Mouse (Mus musculus): ENCODE data around the gene Setd4. TPM values are rescaled to one million over a fixed set of nuclear protein-coding genes. Genes with fewer than 3 reads are reported as not detected.

The Setd4 gene
- polyA plus RNA-seq, 1 experiment from 2014 or later = 16.0 TPM

DNA sequence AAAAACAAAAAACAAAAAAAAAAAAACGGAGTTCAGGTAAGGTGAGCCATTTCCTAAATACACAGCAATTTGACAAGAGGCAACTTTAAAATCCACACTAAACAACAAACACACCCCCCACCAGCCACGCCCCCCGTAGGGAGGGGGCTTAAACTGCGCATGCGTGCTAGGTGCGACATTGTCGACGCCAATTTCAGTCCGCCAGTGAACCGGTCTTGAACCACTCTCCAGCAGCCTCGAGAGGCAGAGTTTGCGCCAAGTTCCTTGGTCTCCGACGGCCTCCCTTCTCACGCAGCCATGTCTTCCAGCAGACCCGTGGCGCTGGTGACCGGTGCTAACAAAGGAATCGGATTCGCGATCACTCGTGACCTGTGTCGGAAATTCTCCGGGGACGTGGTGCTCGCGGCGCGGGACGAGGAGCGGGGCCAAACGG, 3.8 kb upstream of the Setd4 start:
- peak overlapping the region; percentile 86 for H3K27ac ChIP-seq (replicated peaks)
- peak; percentile 10 for ATAC-seq (ENCODE audit: low read depth)
- peaks cover 34% of the 10 kb centered on the region for H3K4me1 ChIP-seq (replicated peaks)
- WGBS = under 1% methylated on average over 32 of the region's 32 CpGs
- peak overlapping the region; percentile 89 for H3K4me2 ChIP-seq
- peaks cover 38% of the 10 kb centered on the region for H3K36me3 ChIP-seq
- H3K27me3 ChIP-seq = no peaks in the 10 kb centered on the region
- peak overlapping the region; percentile 77 for H3K4me3 ChIP-seq
- peak overlapping the region; percentile 86 for H3K9ac ChIP-seq
- no peaks in the 10 kb centered on the region for H3K9me3 ChIP-seq

DNA sequence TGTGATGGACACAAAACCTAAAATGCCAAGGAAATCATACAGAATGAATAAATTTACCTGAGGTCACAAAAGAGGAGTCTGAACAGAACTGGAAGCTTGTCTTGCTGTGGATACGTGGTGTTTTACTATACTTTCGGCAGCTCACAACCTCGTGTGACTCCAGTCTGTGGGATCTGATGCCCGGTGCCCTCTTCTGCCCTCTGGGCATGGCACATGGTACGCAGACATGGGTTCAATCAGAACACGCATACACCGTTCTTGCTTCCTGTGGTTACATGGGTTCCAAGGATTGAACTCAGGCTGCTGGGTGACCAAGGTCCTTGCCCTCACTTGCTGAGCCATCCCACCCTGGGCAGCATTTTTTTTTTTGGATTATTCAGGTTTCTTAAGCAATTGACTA, 2.3 kb upstream of the Setd4 start:
- peaks cover 24% of the 10 kb centered on the region for H3K36me3 ChIP-seq
- H3K4me3 ChIP-seq = no peak overlapping the region
- H3K9me3 ChIP-seq = no peaks in the 10 kb centered on the region
- no peak for ATAC-seq (ENCODE audit: low read depth)
- no peak overlapping the region for H3K27ac ChIP-seq (replicated peaks)
- no peaks in the 10 kb centered on the region for H3K27me3 ChIP-seq
- H3K4me2 ChIP-seq = no peak overlapping the region
- WGBS = 78% methylated on average over 7 of the region's 7 CpGs
- H3K9ac ChIP-seq = no peak overlapping the region
- peaks cover 37% of the 10 kb centered on the region for H3K4me1 ChIP-seq (replicated peaks)

DNA sequence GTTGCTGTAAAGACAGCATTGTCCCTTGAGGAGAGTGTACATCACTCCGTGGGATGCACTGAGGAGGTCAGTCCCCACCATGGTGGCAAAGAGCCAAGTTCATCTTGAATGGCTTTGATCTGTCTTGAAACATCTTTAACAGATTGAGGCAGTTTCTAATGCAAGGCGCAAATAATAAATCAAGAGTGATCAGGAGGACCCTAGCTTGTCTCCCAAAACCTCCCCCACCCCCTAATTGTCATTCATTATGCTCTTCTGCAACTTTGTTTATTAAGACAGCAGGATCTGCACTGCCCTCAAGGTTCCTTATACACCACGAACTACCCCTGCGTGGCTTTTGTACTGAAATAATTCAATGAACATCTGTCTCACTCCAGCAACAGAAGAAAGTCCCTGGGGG, 1.7 kb upstream of the Setd4 start, which contains the start of gene Cbr1:
TSS of gene Cbr1 (plus strand) at position 301 of the 400 bp plus-strand sequence.
- Histone ChIP-seq H3K9me3 (no peaks in the 10 kb centered on the region), H3K9ac (peak within 1 kb of the TSS; percentile 81), H3K4me2 (peak within 1 kb of the TSS; percentile 88), H3K27me3 (no peaks in the 10 kb centered on the region), H3K27ac (replicated peaks) (peak within 1 kb of the TSS; percentile 94), H3K36me3 (peaks cover 18% of the 10 kb centered on the region), H3K4me3 (peak within 1 kb of the TSS; percentile 62), H3K4me1 (replicated peaks) (peaks cover 37% of the 10 kb centered on the region)
- ATAC-seq (ENCODE audit: low read depth) = no peak
- 49% methylated on average over 4 of the region's 4 CpGs for WGBS

DNA sequence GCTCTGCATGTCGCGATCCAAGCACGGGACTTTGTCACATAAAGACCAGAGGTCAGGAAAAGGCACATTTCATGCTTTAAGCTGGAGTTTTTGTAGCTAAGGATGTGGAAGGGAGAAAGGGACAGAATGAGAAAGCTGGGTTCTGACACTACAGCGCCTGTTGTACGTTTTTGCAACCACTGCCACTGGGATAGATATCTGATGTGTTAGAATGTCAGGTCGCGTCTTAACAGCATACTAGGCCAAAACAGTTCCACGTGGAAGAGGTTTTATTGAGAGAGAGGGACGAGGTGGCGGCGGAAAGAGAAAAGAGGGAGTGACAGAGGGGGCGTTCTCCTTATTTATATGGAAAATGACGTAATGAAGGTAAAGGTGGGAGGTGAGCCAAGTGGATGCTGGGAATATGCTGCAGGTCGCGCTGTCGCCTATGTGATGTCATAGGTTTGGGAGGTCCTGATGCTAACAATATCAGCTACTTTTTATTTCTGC, 662 bp upstream of the Setd4 start:
- Histone ChIP-seq H3K9me3 (no peaks in the 10 kb centered on the region), H3K36me3 (peaks cover 12% of the 10 kb centered on the region), H3K4me1 (replicated peaks) (peaks cover 33% of the 10 kb centered on the region), H3K9ac (peak overlapping the region; percentile 81), H3K27me3 (no peaks in the 10 kb centered on the region), H3K4me3 (peak overlapping the region; percentile 62), H3K27ac (replicated peaks) (peak overlapping the region; percentile 94), H3K4me2 (peak overlapping the region; percentile 88)
- no peak for ATAC-seq (ENCODE audit: low read depth)
- WGBS = 3% methylated on average over 16 of the region's 16 CpGs

DNA sequence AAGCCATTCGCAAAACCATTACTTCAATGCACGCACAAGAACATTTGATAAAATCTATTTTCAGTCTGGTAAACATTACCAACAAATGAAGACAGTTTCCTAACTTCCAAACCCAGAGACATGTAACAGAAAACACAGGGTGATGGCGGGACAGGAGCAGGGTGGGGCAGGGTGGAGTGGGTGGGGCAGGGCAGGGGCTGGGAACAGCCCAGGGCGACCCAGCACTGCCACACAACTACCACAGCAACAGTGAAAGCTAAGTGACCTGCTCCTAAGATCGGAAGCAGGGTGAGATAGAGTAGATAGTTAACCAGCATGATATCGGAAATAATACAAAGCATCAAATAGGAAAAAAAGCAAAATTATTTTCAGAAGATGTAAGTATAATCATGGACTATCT, 4.4 kb downstream of the Setd4 start:
- no peak for ATAC-seq (ENCODE audit: low read depth)
- Histone ChIP-seq H3K27ac (replicated peaks) (no peak overlapping the region), H3K9me3 (no peaks in the 10 kb centered on the region), H3K4me3 (no peak overlapping the region), H3K4me2 (no peak overlapping the region), H3K36me3 (peaks cover 40% of the 10 kb centered on the region), H3K9ac (no peak overlapping the region), H3K27me3 (no peaks in the 10 kb centered on the region), H3K4me1 (replicated peaks) (peaks cover 7% of the 10 kb centered on the region)
- 93% methylated on average over 6 of the region's 6 CpGs for WGBS

DNA sequence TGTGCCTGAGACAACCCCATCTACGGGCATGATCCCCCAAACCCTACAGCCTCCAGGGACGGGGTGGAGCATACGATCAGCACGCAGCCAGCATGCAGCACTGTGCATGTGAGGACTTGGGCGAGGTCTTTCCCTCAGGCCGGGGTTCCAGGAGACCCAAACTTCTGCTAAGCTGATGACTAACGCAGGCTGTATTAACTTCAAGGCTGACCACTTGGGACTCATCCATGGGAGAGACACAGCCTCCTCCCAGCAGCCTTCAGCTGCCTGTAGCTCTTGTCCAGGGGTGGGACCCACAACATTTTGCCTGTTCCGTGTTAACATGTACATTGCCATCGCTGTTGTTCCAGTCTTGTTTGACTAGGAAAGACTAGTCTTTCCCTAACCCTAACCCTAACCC, 6.3 kb downstream of the Setd4 start:
- Histone ChIP-seq H3K27ac (replicated peaks) (no peak overlapping the region), H3K36me3 (peaks cover 54% of the 10 kb centered on the region), H3K4me3 (no peak overlapping the region), H3K4me2 (no peak overlapping the region), H3K4me1 (replicated peaks) (0 out of 2 replicates have a peak, but pooled peaks cover 3% of the 10 kb centered on the region), H3K9me3 (no peaks in the 10 kb centered on the region), H3K27me3 (no peaks in the 10 kb centered on the region), H3K9ac (no peak overlapping the region)
- 90% methylated on average over 9 of the region's 9 CpGs for WGBS
- no peak for ATAC-seq (ENCODE audit: low read depth)

DNA sequence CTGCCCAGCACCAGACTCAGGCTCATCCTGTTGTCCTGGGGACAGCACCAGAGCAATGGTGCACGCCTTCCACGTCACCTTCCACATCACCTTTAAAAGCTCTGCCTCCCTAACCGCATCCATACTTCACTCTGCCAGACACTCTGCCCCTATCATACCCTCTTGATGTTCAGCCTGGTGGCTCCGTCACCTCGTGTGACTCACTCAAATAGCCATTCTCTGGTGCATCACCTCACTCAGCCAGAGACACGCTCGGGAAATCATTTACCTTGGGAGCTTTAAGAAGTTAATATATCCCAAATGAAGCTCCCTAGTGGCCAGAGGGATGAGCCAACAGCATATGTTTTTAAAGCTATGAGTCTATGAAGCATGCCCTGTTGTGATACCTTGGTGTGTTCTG, 7.1 kb downstream of the Setd4 start:
- ATAC-seq (ENCODE audit: low read depth) = no peak
- Histone ChIP-seq H3K27ac (replicated peaks) (no peak overlapping the region), H3K9me3 (no peaks in the 10 kb centered on the region), H3K4me3 (no peak overlapping the region), H3K9ac (no peak overlapping the region), H3K4me1 (replicated peaks) (no peaks in the 10 kb centered on the region), H3K36me3 (peaks cover 54% of the 10 kb centered on the region), H3K27me3 (no peaks in the 10 kb centered on the region), H3K4me2 (no peak overlapping the region)
- 91% methylated on average over 7 of the region's 7 CpGs for WGBS

DNA sequence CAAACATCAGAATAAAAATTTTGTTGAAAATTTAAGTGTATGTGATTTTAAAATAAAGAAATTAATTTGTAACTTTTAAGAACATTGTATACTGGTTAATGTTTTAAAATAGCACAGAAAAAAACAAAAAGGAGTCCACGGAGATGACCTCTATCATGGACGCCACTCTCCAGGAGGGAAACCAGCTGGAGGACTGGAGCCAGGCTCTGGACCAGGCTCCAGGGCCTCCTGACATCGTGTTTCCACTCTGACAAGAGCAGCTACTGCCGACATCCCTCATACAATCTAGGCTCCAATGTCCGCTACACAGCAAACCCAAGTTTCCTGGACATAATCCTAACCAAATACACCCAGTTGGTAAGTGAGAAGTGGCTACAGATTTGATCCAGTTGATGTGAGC, 8.1 kb downstream of the Setd4 start:
- H3K9ac ChIP-seq = no peak overlapping the region
- H3K4me3 ChIP-seq = no peak overlapping the region
- H3K4me2 ChIP-seq = no peak overlapping the region
- no peaks in the 10 kb centered on the region for H3K9me3 ChIP-seq
- H3K27me3 ChIP-seq = no peaks in the 10 kb centered on the region
- H3K4me1 ChIP-seq (replicated peaks) = no peaks in the 10 kb centered on the region
- 93% methylated on average over 5 of the region's 5 CpGs for WGBS
- no peak for ATAC-seq (ENCODE audit: low read depth)
- peaks cover 58% of the 10 kb centered on the region for H3K36me3 ChIP-seq
- H3K27ac ChIP-seq (replicated peaks) = no peak overlapping the region

DNA sequence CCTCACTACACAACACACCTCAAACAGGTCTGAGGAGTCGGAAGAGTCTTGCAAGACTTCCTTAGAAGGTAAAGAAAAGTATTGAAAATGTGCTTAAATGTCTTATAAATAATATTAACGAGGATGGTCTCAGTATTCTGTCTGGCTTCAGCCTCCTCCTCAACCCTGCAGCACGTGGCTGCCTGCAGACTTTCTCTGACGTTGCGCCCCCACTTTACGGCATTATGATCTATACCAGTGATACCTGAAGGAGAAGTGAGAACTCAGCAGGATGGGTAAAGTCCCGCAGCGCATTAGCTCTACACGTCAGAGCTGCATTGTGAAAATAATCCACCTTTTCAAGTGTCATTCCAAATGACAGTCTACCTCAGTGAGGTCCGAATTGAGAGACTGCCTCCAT, 9.4 kb downstream of the Setd4 start:
- no peak for ATAC-seq (ENCODE audit: low read depth)
- Histone ChIP-seq H3K9me3 (no peaks in the 10 kb centered on the region), H3K4me3 (no peak overlapping the region), H3K36me3 (peaks cover 66% of the 10 kb centered on the region), H3K9ac (no peak overlapping the region), H3K27me3 (no peaks in the 10 kb centered on the region), H3K4me1 (replicated peaks) (no peaks in the 10 kb centered on the region), H3K27ac (replicated peaks) (no peak overlapping the region), H3K4me2 (no peak overlapping the region)
- 94% methylated on average over 10 of the region's 10 CpGs for WGBS

DNA sequence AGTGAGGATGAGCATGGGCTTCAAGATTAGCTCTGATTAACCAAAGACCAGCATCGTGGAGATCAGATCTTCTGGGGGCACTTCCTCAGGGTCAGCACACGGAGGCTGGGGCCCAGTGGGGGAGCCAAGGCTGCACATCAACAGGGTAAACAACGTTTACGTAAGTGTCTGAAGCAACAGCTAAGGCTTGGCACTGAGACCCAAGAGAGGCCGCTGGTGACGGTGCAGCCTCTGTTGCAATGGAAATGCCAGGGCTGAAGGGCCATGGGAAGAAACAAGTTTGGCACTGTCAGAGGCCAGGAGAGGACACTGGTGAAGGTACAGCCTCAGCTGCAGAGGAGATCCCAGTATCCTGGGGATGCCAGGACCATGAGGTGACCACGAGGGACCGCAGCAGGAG, 10.5 kb downstream of the Setd4 start:
- 96% methylated on average over 8 of the region's 8 CpGs for WGBS
- H3K36me3 ChIP-seq = peaks cover 67% of the 10 kb centered on the region

DNA sequence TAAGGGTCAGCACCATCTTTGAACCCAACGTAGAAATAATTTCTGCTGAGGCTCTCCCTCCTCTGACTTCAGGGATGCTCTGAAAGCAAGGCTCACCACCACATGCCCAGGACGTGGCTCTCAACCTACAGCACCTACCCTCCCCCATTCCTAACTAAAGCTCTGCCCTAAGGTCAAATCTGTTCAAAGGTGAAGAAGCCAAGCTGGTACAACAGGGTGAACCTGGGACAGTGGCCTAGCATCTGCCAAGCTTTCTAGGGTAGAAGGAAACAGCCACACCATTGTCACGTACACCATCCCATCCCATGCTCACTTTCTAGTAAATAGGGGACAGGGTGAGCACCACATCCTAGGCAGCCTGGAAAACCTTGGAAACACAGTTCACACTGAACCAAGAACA, 11.2 kb downstream of the Setd4 start:
- Histone ChIP-seq H3K27ac (replicated peaks) (no peak overlapping the region), H3K27me3 (no peaks in the 10 kb centered on the region), H3K9me3 (no peaks in the 10 kb centered on the region), H3K4me2 (no peak overlapping the region), H3K36me3 (peaks cover 65% of the 10 kb centered on the region), H3K9ac (no peak overlapping the region), H3K4me1 (replicated peaks) (no peaks in the 10 kb centered on the region; the same call in 1 of the 2 replicates), H3K4me3 (no peak overlapping the region)
- WGBS = 95% methylated on average over 3 of the region's 3 CpGs
- ATAC-seq (ENCODE audit: low read depth) = no peak

More for the DNA sequence above, 10.5 kb downstream of the Setd4 start:
- no peaks in the 10 kb centered on the region for H3K9me3 ChIP-seq
- H3K27me3 ChIP-seq = no peaks in the 10 kb centered on the region
- no peak overlapping the region for H3K4me3 ChIP-seq
- no peaks in the 10 kb centered on the region for H3K4me1 ChIP-seq (replicated peaks)
- H3K9ac ChIP-seq = no peak overlapping the region
- H3K4me2 ChIP-seq = no peak overlapping the region
- ATAC-seq (ENCODE audit: low read depth) = no peak
- H3K27ac ChIP-seq (replicated peaks) = no peak overlapping the region

DNA sequence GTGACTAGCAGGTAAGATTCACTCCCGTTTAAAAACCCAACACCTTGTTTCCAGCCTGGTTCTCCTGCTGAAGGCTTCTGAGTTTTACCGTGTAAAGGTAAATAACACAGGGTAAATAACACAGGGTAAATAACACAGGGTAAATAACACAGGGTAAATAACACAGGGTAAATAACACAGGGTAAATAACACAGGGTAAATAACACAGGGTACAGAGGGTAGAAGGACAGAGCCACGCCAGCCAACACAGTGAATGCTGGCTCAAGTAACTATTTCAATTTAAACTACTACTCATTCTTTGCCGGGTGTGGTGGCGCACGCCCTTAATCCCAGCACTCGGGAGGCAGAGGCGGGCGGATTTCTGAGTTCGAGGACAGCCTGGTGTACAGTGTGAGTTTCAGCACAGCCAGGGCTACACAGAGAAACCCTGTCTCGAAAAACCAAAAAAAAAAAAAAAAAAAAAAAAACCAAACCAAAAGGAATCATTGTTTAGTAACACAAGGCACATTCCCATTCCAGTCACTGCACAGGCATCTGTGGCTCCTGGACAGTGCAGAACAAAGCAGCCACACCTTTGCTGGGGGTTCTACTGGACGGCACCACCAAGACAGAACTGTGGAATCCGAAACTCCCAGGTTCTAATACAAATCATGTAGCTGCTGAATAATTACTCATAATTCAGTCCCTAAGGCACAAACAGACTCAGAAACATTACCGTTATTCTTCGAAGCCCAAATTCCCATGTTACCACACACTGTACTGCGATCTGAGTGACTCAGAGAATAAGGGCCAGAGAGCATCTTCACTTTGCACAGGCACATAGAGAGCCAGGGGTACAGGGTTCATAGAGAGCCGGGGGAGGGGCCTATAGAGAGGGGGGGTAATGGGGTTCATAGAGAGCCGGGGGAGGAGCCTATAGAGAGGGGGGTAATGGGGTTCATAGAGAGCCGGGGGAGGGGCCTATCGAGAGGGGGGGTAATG, 12.1 kb downstream of the Setd4 start:
- Histone ChIP-seq H3K9ac (no peak overlapping the region), H3K4me1 (replicated peaks) (no peaks in the 10 kb centered on the region; the same call in 1 of the 2 replicates), H3K4me3 (no peak overlapping the region), H3K36me3 (peaks cover 63% of the 10 kb centered on the region), H3K9me3 (no peaks in the 10 kb centered on the region), H3K4me2 (no peak overlapping the region), H3K27me3 (no peaks in the 10 kb centered on the region), H3K27ac (replicated peaks) (no peak overlapping the region)
- no peak for ATAC-seq (ENCODE audit: low read depth)
- WGBS = 90% methylated on average over 20 of the region's 20 CpGs
